Mouse (Mus musculus): ENCODE results near the gene Lman2. TPM values are rescaled to one million over a fixed set of nuclear protein-coding genes. Genes with fewer than 3 reads are reported as not detected.

The Lman2 gene
- polyA plus RNA-seq, 1 experiment = 107 TPM

- H3K36me3 ChIP-seq (ENCODE audit: control insufficient read depth, insufficient read depth, low read length) = no peaks in the 10 kb centered on the region
- TF ChIP-seq POLR2A (IDR thresholded peaks at IDR 0.05; ENCODE audit: low read depth, low read length) = no peak
- no peak for TF ChIP-seq CTCF (IDR thresholded peaks at IDR 0.05; ENCODE audit: extremely low read depth, insufficient read length, insufficient replicate concordance, low read depth, low read length)
- no peaks in the 10 kb centered on the region for H3K27me3 ChIP-seq (ENCODE audit: control insufficient read depth, insufficient read depth, low read length)
- peaks cover 54% of the 10 kb centered on the region for H3K4me1 ChIP-seq (ENCODE audit: control insufficient read depth, insufficient read depth, insufficient read length, low read length)
- H3K4me3 ChIP-seq (ENCODE audit: low read depth, low read length) = peak overlapping the region; percentile 65
- 34% methylated on average over 3 of the region's 3 CpGs for WGBS
- H3K27ac ChIP-seq (ENCODE audit: insufficient read depth, low read depth, low read length) = peak overlapping the region; percentile 68
These were observed 7.7 kb upstream of the Lman2 start for GRCm38 (mm10) chr13:55370234-55370633.

GRCm38 (mm10) chr13:55369531-55370114 lies 7.0 kb upstream of the Lman2 start, which contains the start of gene Rgs14:
Gene Rgs14 (plus strand): TSS chr13:55369732.
- TF ChIP-seq POLR2A (IDR thresholded peaks at IDR 0.05; ENCODE audit: low read depth, low read length) = no peak; the same call in 1 of the 2 replicates
- no peak for TF ChIP-seq CTCF (IDR thresholded peaks at IDR 0.05; ENCODE audit: extremely low read depth, insufficient read length, insufficient replicate concordance, low read depth, low read length)
- no peaks in the 10 kb centered on the region for H3K27me3 ChIP-seq (ENCODE audit: control insufficient read depth, insufficient read depth, low read length)
- 30% methylated on average over 13 of the region's 13 CpGs for WGBS
- H3K4me1 ChIP-seq (ENCODE audit: control insufficient read depth, insufficient read depth, insufficient read length, low read length) = peaks cover 50% of the 10 kb centered on the region
- no peaks in the 10 kb centered on the region for H3K36me3 ChIP-seq (ENCODE audit: control insufficient read depth, insufficient read depth, low read length)
- H3K4me3 ChIP-seq (ENCODE audit: low read depth, low read length) = peak within 1 kb of the TSS; percentile 65
- peak within 1 kb of the TSS; percentile 68 for H3K27ac ChIP-seq (ENCODE audit: insufficient read depth, low read depth, low read length)

- no peak overlapping the region for H3K4me3 ChIP-seq (ENCODE audit: low read depth, low read length)
- WGBS = 72% methylated on average over 7 of the region's 7 CpGs
These were observed 5.8 kb upstream of the Lman2 start for GRCm38 (mm10) chr13:55368401-55368800.

GRCm38 (mm10) chr13:55361974-55362452 lies 570 bp downstream of the Lman2 start:
- under 1% methylated on average over 32 of the region's 32 CpGs for WGBS
- peaks cover 11% of the 10 kb centered on the region for H3K4me1 ChIP-seq (ENCODE audit: control insufficient read depth, insufficient read depth, insufficient read length, low read length)

More at GRCm38 (mm10) chr13:55368401-55368800, 5.8 kb upstream of the Lman2 start:
- H3K27ac ChIP-seq (ENCODE audit: insufficient read depth, low read depth, low read length) = no peak overlapping the region
- no peaks in the 10 kb centered on the region for H3K36me3 ChIP-seq (ENCODE audit: control insufficient read depth, insufficient read depth, low read length)
- no peaks in the 10 kb centered on the region for H3K27me3 ChIP-seq (ENCODE audit: control insufficient read depth, insufficient read depth, low read length)
- peak; percentile 47; the same call in 1 of the 2 replicates for TF ChIP-seq CTCF (IDR thresholded peaks at IDR 0.05; ENCODE audit: extremely low read depth, insufficient read length, insufficient replicate concordance, low read depth, low read length)
- no peak for TF ChIP-seq POLR2A (IDR thresholded peaks at IDR 0.05; ENCODE audit: low read depth, low read length)
- peaks cover 43% of the 10 kb centered on the region for H3K4me1 ChIP-seq (ENCODE audit: control insufficient read depth, insufficient read depth, insufficient read length, low read length)

GRCm38 (mm10) chr13:55361145-55361544 lies 1.4 kb downstream of the Lman2 start:
- H3K4me1 ChIP-seq (ENCODE audit: control insufficient read depth, insufficient read depth, insufficient read length, low read length) = peaks cover 11% of the 10 kb centered on the region
- no peak overlapping the region for H3K27ac ChIP-seq (ENCODE audit: insufficient read depth, low read depth, low read length)
- H3K27me3 ChIP-seq (ENCODE audit: control insufficient read depth, insufficient read depth, low read length) = no peaks in the 10 kb centered on the region
- H3K4me3 ChIP-seq (ENCODE audit: low read depth, low read length) = peak overlapping the region; percentile 39
- no peak for TF ChIP-seq POLR2A (IDR thresholded peaks at IDR 0.05; ENCODE audit: low read depth, low read length)
- TF ChIP-seq CTCF (IDR thresholded peaks at IDR 0.05; ENCODE audit: extremely low read depth, insufficient read length, insufficient replicate concordance, low read depth, low read length) = no peak
- peaks cover 32% of the 10 kb centered on the region for H3K36me3 ChIP-seq (ENCODE audit: control insufficient read depth, insufficient read depth, low read length)

More at GRCm38 (mm10) chr13:55361974-55362452, 570 bp downstream of the Lman2 start:
- H3K27me3 ChIP-seq (ENCODE audit: control insufficient read depth, insufficient read depth, low read length) = no peaks in the 10 kb centered on the region
- no peak for TF ChIP-seq POLR2A (IDR thresholded peaks at IDR 0.05; ENCODE audit: low read depth, low read length)
- TF ChIP-seq CTCF (IDR thresholded peaks at IDR 0.05; ENCODE audit: extremely low read depth, insufficient read length, insufficient replicate concordance, low read depth, low read length) = no peak
- H3K4me3 ChIP-seq (ENCODE audit: low read depth, low read length) = peak overlapping the region; percentile 79
- H3K36me3 ChIP-seq (ENCODE audit: control insufficient read depth, insufficient read depth, low read length) = peaks cover 26% of the 10 kb centered on the region
- H3K27ac ChIP-seq (ENCODE audit: insufficient read depth, low read depth, low read length) = peak overlapping the region; percentile 93

GRCm38 (mm10) chr13:55346745-55347144 lies 15.8 kb downstream of the Lman2 start:
- Histone ChIP-seq H3K27me3 (ENCODE audit: control insufficient read depth, insufficient read depth, low read length) (no peaks in the 10 kb centered on the region), H3K4me3 (ENCODE audit: low read depth, low read length) (no peak overlapping the region), H3K27ac (ENCODE audit: insufficient read depth, low read depth, low read length) (no peak overlapping the region), H3K4me1 (ENCODE audit: control insufficient read depth, insufficient read depth, insufficient read length, low read length) (no peaks in the 10 kb centered on the region), H3K36me3 (ENCODE audit: control insufficient read depth, insufficient read depth, low read length) (peaks cover 70% of the 10 kb centered on the region)
- TF ChIP-seq POLR2A (IDR thresholded peaks at IDR 0.05; ENCODE audit: low read depth, low read length) (no peak), CTCF (IDR thresholded peaks at IDR 0.05; ENCODE audit: extremely low read depth, insufficient read length, insufficient replicate concordance, low read depth, low read length) (no peak)
- 80% methylated on average over 11 of the region's 11 CpGs for WGBS

GRCm38 (mm10) chr13:55344286-55344685 lies 18.3 kb downstream of the Lman2 start:
- TF ChIP-seq CTCF (IDR thresholded peaks at IDR 0.05; ENCODE audit: extremely low read depth, insufficient read length, insufficient replicate concordance, low read depth, low read length) (no peak), POLR2A (IDR thresholded peaks at IDR 0.05; ENCODE audit: low read depth, low read length) (no peak)
- no peaks in the 10 kb centered on the region for H3K27me3 ChIP-seq (ENCODE audit: control insufficient read depth, insufficient read depth, low read length)
- 87% methylated on average over 7 of the region's 7 CpGs for WGBS
- peaks cover 48% of the 10 kb centered on the region for H3K36me3 ChIP-seq (ENCODE audit: control insufficient read depth, insufficient read depth, low read length)
- no peak overlapping the region for H3K27ac ChIP-seq (ENCODE audit: insufficient read depth, low read depth, low read length)
- no peaks in the 10 kb centered on the region for H3K4me1 ChIP-seq (ENCODE audit: control insufficient read depth, insufficient read depth, insufficient read length, low read length)
- no peak overlapping the region for H3K4me3 ChIP-seq (ENCODE audit: low read depth, low read length)
